ENCODE assay signal across 14 mouse cellular contexts in genomic region chr7:139300423-139300822, GRCm38 (mm10). TPM values are rescaled to one million over a fixed set of nuclear protein-coding genes. Genes with fewer than 3 reads are reported as not detected.
A peak's percentile ranks its signal among the peaks of the same experiment; 100 is the strongest.
DNase-seq lines count a peak whose midpoint lies in the region; ATAC-seq lines count a peak whose summit lies in the region.
"Had no signal": no experiment of that assay in that cellular context is flagged by ENCODE, and none has a peak within 500 bp of the region (broad histone marks: within the 10 kb centered on the region; RNA-seq: fewer than 3 reads in every experiment).

No protein-coding gene starts in this region.

- H3K27me3 ChIP-seq in heart, embryonic 12.5 days (replicated peaks): no peaks in the 10 kb centered on the region

- H3K4me2 ChIP-seq in heart, embryonic 12.5 days: no peak overlapping the region
- H3K4me2 ChIP-seq: heart, embryonic 11.5 days; midbrain, embryonic 11.5 days had no signal

- WGBS in heart, embryonic 12.5 days: 59% methylated on average over 7 of the region's 7 CpGs

- DNase-seq in gastrocnemius, postnatal 14 days: peak; percentile 21
- DNase-seq in gastrocnemius, postnatal 25 days: no peak
- peak; percentile 71 for DNase-seq in right cerebral cortex, adult 18-20 months
- no peak for DNase-seq in right cerebral cortex, postnatal 25 days
- DNase-seq in cerebellum, postnatal 25 days: peak; percentile 93 to 95
- DNase-seq in testis, postnatal 14 days (ENCODE audit: low spot score): peak; percentile 85
- no peak for DNase-seq in layer of hippocampus, adult 8-10 months (ENCODE audit: low spot score in 2 of 2)
- DNase-seq: B cell, adult 2 months; lung, adult 18-20 months had no signal

- no peak overlapping the region for H3K9ac ChIP-seq in heart, embryonic 12.5 days

- H3K4me1 ChIP-seq in heart, embryonic 12.5 days (replicated peaks): peaks cover 58% of the 10 kb centered on the region

- H3K9me3 ChIP-seq in heart, embryonic 12.5 days (replicated peaks): no peaks in the 10 kb centered on the region
- H3K9me3 ChIP-seq: limb, embryonic 10.5 days had no signal

- no peak for ATAC-seq in heart, embryonic 12.5 days (ENCODE audit: insufficient number of reproducible peaks, low FRiP score)
- ATAC-seq: forebrain, embryonic 14.5 days had no signal

- intact Hi-C loops in gastrocnemius, postnatal 14 days (cut with DNase I; ENCODE audit: low total_unique reads): no loop called here

- no peak overlapping the region for H3K27ac ChIP-seq in heart, embryonic 12.5 days (ENCODE audit: poor library complexity, severe bottlenecking)
- H3K27ac ChIP-seq: limb, embryonic 10.5 days had no signal

- H3K36me3 ChIP-seq in heart, embryonic 12.5 days: no peaks in the 10 kb centered on the region
- H3K36me3 ChIP-seq: limb, embryonic 10.5 days had no signal

- no peak overlapping the region for H3K4me3 ChIP-seq in heart, embryonic 12.5 days
- H3K4me3 ChIP-seq: limb, embryonic 10.5 days had no signal

RNA-seq across cellular contexts. Expression of gene Pwwp2b, which starts 52.1 kb away (rescaled TPM):
- 1 to 10 TPM; 1.5 to 3.0 TPM for total RNA-seq in gastrocnemius, postnatal 14 days (2021)
- 1 to 10 TPM; 2.8 to 3.7 TPM for total RNA-seq in gastrocnemius, postnatal 25 days (2021)
- 8.0 and 9.2 TPM in 2 replicates for polyA plus RNA-seq in heart, embryonic 12.5 days (2016; fragmentation: Nextera tagmentation; extraction: Ambion mirVana)
- 10 to 100 TPM; 26.9 to 37.1 (median 32.1) TPM for total RNA-seq in layer of hippocampus, adult 8-10 months (2022)

Comparison
In these comparisons a context has a peak if more than half of its experiments do, and no peak if none do; other contexts are left out.
1. DNase-seq: peak in gastrocnemius, postnatal 14 days (single experiment), right cerebral cortex, adult 18-20 months (single experiment), cerebellum, postnatal 25 days (2 of 2) and testis, postnatal 14 days (single experiment); none in gastrocnemius, postnatal 25 days (single experiment), right cerebral cortex, postnatal 25 days (single experiment) and layer of hippocampus, adult 8-10 months (0 of 2).
2. RNA of gene Pwwp2b, which starts 52.1 kb away (total RNA-seq): 26.9 to 37.1 TPM in layer of hippocampus, adult 8-10 months; 2.8 to 3.7 TPM in gastrocnemius, postnatal 25 days and 1.5 to 3.0 TPM in gastrocnemius, postnatal 14 days; every median in the first group is over 4 times any median in the second.